Mouse (Mus musculus) kidney, embryonic 15.5 days (tissue): ENCODE data around the gene A430005L14Rik. TPM values are rescaled to one million over a fixed set of nuclear protein-coding genes. Genes with fewer than 3 reads are reported as not detected.
A peak's percentile ranks its signal among the peaks of the same experiment; 100 is the strongest.
"Not testable (repeated sequence)": the region's sequence is repeated elsewhere in the genome, so short reads cannot be mapped to it uniquely, and the experiment has no call there.

Source experiments
- ATAC-seq: fragments of 200-750 bp; cut with Nextera tagmentation; replicated peaks from 2 replicates; pipeline ENCODE4 v1.8.0; 2017; ENCODE audit warnings: moderate TSS enrichment; ENCODE audit not compliant: low FRiP score
- H3K27ac ChIP-seq: fragments of 300-500 bp; sonication (generic); 2 replicates; pipeline ENCODE4 v1.5.1; 2015; ENCODE audit warnings: mild to moderate bottlenecking, inconsistent platforms
- H3K27me3 ChIP-seq: fragments of 300-500 bp; sonication (generic); 2 replicates; pipeline ENCODE4 v1.6.1; 2015; ENCODE audit warnings: inconsistent platforms
- H3K36me3 ChIP-seq: fragments of 300-500 bp; sonication (generic); 2 replicates; pipeline ENCODE4 v1.6.1; 2015; ENCODE audit warnings: inconsistent platforms
- H3K4me1 ChIP-seq: fragments of 300-500 bp; sonication (generic); 2 replicates; pipeline ENCODE4 v1.6.1; 2015; ENCODE audit warnings: inconsistent platforms
- H3K4me2 ChIP-seq: fragments of 300-500 bp; sonication (generic); 2 replicates; pipeline ENCODE4 v1.6.1; 2015; ENCODE audit warnings: moderate library complexity, mild to moderate bottlenecking, inconsistent platforms
- H3K4me3 ChIP-seq: fragments of 300-500 bp; sonication (generic); replicated peaks from 2 replicates; pipeline ENCODE4 v1.5.1; 2015; ENCODE audit warnings: mild to moderate bottlenecking, inconsistent platforms
- H3K9ac ChIP-seq: fragments of 300-500 bp; sonication (generic); 2 replicates; pipeline ENCODE4 v1.6.1; 2015; ENCODE audit warnings: mild to moderate bottlenecking, inconsistent platforms
- H3K9me3 ChIP-seq: fragments of 300-500 bp; sonication (generic); replicated peaks from 2 replicates; pipeline ENCODE4 v1.6.1; 2016; ENCODE audit warnings: inconsistent platforms
- WGBS: fragments of 180-500 bp; shearing (Covaris S2); methylation state at CpG from one replicate; pipeline ENCODE4 v1.1.7; 2015; ENCODE audit warnings: mixed read lengths; 5-methylcytosine and 5-hydroxymethylcytosine counted together
- polyA plus RNA-seq: library from polyadenylated mRNA; unstranded; fragments of >200 nt; fragmentation: Nextera tagmentation; extraction: Ambion mirVana; gene quantifications from 2 replicates; pipeline ENCODE4 v1.2.1, GENCODE M21; 2015

The A430005L14Rik gene
- 88.3 and 98.0 TPM in 2 replicates for polyA plus RNA-seq

DNA sequence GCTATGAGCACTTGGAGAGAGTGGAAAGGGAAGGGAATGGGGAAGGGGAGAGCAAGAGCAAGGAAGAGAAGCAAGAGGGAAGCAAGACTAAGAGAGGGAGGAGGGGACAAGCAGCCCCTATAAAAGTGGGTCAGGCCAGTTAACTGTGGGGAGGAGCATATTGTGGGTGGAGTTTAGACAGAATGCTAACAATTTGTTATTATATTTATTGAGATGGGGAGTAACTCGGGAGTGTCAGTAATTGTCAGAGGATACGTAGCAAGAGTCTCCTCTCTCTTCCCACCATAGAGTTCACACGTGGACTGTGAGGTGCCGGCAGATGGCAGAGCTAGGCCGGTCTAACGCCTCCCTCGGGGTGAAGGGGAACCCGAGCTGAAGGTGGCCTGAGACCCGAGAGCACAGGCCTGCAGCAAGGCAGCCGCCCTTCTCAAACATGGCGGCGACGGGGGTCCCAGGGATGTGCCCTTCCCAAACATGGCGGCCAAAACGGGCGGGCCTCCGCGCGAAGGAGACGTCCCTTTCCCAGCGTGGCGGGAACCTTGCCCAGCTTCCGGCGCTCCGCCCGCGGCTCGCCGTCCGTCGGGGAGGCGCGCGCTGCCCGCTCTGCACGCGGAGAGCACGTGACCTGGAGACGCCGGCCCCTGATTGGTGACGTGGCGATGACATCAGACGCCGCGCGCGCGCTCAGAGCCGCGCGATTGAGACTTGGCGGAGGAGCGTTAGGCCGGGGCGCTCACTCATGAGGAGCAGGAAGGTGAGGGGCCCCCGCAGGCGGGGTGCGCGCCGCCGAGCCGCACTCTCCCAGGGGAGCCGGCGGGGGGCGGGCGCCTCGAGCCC is at the start of gene A430005L14Rik:
Gene A430005L14Rik (plus strand): TSS at position 669 of the 837 bp plus-strand sequence.
- peak within 1 kb of the TSS; percentile 91 for H3K9ac ChIP-seq
- no peaks in the 10 kb centered on the region for H3K9me3 ChIP-seq
- peak within 1 kb of the TSS; percentile 83 for H3K4me3 ChIP-seq
- H3K4me2 ChIP-seq = peak within 1 kb of the TSS; percentile 65
- peaks cover 17% of the 10 kb centered on the region for H3K4me1 ChIP-seq
- H3K27me3 ChIP-seq = peaks cover 10% of the 10 kb centered on the region; the same call in 1 of the 2 replicates
- H3K36me3 ChIP-seq = peaks cover 24% of the 10 kb centered on the region
- H3K27ac ChIP-seq = peak within 1 kb of the TSS; percentile 94
- 1% methylated on average over 63 of the region's 67 CpGs for WGBS
- ATAC-seq = peak; percentile 96

DNA sequence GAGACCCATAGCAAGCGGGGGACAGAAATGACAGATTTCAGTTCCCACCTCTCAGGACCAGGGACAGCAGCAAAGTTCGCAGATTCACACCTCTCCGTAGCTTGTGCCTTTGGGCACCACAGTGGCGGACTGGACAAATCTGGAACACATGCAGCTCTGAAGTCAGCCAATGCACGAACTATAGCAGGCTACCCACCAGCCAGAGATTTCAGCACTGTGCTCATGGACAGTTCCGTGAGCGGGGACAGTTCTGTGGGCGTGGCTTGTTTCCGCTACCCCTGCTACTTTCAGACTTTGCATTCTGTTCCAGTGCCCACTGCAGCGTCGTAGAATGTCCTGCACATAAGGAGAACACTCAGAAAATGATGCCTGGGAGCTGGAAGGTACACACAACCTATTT is 49.5 kb upstream of the A430005L14Rik start:
- Histone ChIP-seq H3K4me1 (no peaks in the 10 kb centered on the region), H3K36me3 (no peaks in the 10 kb centered on the region), H3K9me3 (no peaks in the 10 kb centered on the region), H3K27me3 (no peaks in the 10 kb centered on the region), H3K4me2 (no peak overlapping the region), H3K27ac (no peak overlapping the region), H3K9ac (no peak overlapping the region), H3K4me3 (no peak overlapping the region)
- ATAC-seq = 0 out of 2 replicates have a peak, but pooled peaks have one; percentile 43
- 14% methylated on average over 11 of the region's 11 CpGs for WGBS

DNA sequence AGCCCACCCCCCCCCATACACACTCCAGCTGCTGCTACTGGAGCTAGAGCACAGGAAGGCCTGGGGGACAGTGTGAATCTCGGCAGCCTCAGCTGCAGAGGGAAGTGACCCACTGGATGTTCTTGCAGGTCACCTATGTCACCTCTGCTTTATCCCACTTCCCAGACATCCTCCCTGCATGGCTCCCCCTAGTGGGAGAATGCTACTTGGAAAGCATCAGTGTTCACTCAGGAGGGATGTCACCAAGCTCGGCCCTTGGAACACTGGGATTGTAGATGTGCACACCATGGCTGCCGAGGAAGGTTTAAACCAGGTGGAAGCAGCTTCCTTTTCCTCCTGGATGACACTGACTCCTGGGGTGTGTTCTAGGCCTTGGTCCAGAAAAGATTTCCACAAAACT is 43.4 kb upstream of the A430005L14Rik start:
- Histone ChIP-seq H3K27ac (no peak overlapping the region), H3K4me1 (no peaks in the 10 kb centered on the region), H3K4me3 (no peak overlapping the region), H3K4me2 (no peak overlapping the region), H3K27me3 (no peaks in the 10 kb centered on the region), H3K9me3 (no peaks in the 10 kb centered on the region), H3K9ac (no peak overlapping the region), H3K36me3 (no peaks in the 10 kb centered on the region)
- ATAC-seq = no peak
- WGBS = 70% methylated on average over 3 of the region's 3 CpGs

DNA sequence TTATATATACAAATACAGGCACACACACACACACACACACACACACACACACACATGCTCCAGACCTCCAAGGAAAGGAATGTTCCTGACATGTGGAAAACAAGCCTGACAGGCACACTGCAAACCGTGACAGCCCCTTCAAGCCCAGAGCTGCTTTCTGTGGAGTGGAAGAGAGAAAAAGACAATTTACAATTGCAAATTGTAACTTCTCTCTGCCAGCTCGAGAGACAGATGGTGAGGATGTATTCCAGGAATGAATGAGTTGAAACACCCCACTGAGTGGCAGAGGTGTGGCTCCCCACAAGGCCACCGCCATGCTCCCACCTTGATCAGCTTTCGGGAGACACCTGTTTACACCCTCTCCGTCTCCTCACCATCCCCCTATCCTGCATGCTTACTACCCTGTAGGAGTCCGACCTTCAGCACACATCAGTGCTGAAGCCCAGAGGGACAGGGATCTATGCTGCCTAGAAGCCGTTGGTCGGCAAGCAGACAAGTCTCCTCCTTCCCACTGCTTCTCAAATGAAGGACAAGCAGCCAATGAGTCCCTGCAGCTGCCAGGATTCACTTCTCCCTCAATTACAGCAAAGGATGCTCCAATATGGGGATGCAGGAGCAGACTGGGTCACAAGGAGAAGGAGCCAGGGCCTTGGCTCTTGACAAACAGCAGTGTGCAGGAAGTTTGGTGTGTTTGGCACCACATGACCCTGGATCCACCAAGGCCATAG is 39.1 kb upstream of the A430005L14Rik start:
- 61% methylated on average over 8 of the region's 8 CpGs for WGBS
- no peak for ATAC-seq
- Histone ChIP-seq H3K9me3 (no peaks in the 10 kb centered on the region), H3K9ac (no peak overlapping the region), H3K4me3 (no peak overlapping the region), H3K4me2 (no peak overlapping the region), H3K36me3 (no peaks in the 10 kb centered on the region), H3K4me1 (no peaks in the 10 kb centered on the region), H3K27ac (no peak overlapping the region), H3K27me3 (no peaks in the 10 kb centered on the region)

DNA sequence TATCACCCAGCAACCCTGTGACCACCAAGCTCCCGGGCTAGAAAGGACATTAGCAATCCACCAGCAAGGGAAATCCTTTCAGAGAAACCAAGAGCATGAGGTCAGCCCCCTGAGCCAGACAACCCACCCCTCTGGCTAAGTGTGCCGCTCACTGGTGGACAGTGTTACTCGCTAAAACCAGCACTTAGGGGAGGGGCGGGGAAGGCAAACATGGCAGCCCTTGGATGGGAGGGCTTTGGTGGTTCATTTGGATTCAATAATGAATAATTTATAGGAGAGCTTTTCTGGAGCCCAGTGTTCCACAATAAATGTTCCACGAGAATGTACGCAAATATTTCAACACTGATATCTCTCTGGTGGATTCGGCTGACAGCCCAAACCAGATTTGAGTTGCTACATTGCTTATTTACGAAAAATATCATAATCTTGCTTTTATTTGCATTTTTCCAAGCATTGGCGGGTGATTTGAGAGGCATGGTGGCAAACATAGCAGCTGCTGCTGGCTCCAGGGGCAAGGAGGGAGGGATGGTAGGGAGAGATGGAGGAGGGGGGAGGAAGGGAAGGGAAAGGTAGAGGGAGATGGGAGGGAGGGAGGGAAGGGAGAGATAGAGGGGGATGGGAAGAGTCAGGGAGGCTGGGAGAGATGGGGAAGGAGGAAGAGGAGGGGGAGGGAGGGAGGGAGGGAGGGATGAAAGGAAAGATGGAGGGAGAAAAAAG is 36.4 kb upstream of the A430005L14Rik start:
- H3K4me2 ChIP-seq = no peak overlapping the region
- H3K4me3 ChIP-seq = no peak overlapping the region
- no peaks in the 10 kb centered on the region for H3K36me3 ChIP-seq
- WGBS = 69% methylated on average over 9 of the region's 9 CpGs
- H3K9ac ChIP-seq = no peak overlapping the region
- H3K27ac ChIP-seq = no peak overlapping the region
- no peaks in the 10 kb centered on the region for H3K4me1 ChIP-seq
- no peaks in the 10 kb centered on the region for H3K27me3 ChIP-seq
- no peaks in the 10 kb centered on the region for H3K9me3 ChIP-seq
- no peak for ATAC-seq

DNA sequence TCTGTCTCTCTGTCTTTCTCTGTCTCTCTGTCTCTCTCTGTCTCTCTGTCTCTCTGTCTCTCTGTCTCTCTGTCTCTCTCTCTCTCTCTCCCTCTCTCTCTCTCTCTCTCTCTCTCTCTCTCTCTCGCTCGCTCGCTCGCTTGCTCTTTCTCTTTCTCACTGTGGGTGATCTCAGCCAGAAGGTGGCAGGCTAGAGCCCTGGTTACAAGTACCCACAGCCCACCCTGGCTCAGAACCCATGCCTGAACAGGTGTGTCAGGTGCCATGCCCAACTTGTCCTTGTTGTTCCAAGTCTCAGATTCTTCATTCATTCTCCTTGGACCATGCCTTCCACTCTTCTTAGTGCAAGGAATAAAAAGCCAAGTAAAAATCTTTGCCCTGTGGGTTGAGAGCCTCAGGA is 34.9 kb upstream of the A430005L14Rik start:
- 44% methylated on average over 4 of the region's 4 CpGs for WGBS
- not testable (repeated sequence) for ATAC-seq, H3K27ac ChIP-seq, H3K4me3 ChIP-seq, H3K9me3 ChIP-seq, H3K36me3 ChIP-seq, H3K4me2 ChIP-seq, H3K9ac ChIP-seq, H3K27me3 ChIP-seq, H3K4me1 ChIP-seq

DNA sequence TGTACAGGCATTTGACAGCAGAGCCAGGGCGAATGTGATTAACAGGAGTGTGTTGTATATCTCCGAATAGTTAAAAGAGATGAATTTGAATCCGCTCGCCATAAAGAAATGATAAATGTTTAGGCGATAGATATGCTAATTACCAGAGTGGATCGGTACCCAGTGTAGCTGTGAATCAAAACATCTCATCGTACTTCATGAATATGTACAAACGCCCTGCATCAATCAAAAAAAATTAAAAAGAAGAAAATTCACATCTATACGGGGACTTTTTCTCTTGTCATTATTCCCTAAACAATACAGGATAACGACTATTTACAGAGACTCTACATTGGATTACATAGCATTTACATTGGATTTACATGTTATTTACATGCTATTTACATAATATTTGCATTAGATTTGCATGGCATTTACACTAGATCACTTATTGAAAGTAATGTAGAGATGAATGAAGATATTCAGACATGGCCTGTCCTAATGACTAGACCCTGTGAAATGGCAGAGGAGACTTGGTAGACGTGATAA is 28.2 kb upstream of the A430005L14Rik start:
- ATAC-seq = no peak
- no peaks in the 10 kb centered on the region for H3K9me3 ChIP-seq
- no peaks in the 10 kb centered on the region for H3K4me1 ChIP-seq
- H3K27ac ChIP-seq = no peak overlapping the region
- H3K27me3 ChIP-seq = no peaks in the 10 kb centered on the region
- H3K36me3 ChIP-seq = no peaks in the 10 kb centered on the region
- WGBS = 91% methylated on average over 11 of the region's 11 CpGs
- no peak overlapping the region for H3K4me2 ChIP-seq
- H3K9ac ChIP-seq = no peak overlapping the region
- H3K4me3 ChIP-seq = no peak overlapping the region

DNA sequence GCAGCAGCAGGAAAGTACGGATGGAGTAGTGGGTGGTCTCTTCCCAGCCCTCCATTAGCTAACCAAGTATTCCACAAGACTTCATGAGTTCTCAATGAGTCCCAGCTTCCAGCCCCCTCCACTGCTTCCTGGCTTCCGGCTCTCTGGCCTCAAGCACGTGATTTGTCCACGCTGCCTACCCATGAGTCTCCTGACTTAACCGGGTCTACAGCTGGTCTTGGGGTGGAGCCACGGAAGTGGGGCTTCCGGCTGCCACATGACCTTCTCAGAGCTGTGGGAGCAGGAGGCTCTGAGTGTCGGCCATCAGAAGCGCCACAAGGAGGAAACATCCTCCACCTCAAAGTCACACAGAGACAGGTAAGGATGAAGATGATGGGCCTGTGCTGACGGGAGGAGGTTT is 27.6 kb upstream of the A430005L14Rik start:
- no peaks in the 10 kb centered on the region for H3K4me1 ChIP-seq
- no peaks in the 10 kb centered on the region for H3K9me3 ChIP-seq
- 69% methylated on average over 10 of the region's 10 CpGs for WGBS
- no peak overlapping the region for H3K27ac ChIP-seq
- H3K36me3 ChIP-seq = no peaks in the 10 kb centered on the region
- H3K4me2 ChIP-seq = no peak overlapping the region
- no peak overlapping the region for H3K9ac ChIP-seq
- no peaks in the 10 kb centered on the region for H3K27me3 ChIP-seq
- ATAC-seq = no peak
- H3K4me3 ChIP-seq = no peak overlapping the region

DNA sequence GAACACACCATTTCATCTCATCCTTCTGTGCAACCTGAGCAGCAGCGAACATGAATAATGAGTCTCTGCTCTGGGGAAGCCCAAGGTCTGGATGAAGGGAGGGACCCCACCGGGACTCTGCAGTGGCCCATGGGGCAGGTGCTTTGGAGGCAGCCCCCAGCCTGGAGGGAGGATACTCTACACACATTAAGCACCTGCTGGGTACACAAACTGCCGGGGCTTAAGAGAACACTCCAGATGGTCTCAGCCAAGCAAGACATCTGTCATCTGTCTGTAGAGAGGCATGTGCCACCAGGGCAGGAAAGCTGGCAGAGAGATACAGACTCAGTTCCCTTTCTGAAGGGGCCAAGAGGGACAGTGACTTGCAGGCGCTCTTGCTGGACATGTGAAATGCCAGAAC is 27.1 kb upstream of the A430005L14Rik start:
- Histone ChIP-seq H3K9ac (no peak overlapping the region), H3K9me3 (no peaks in the 10 kb centered on the region), H3K4me1 (no peaks in the 10 kb centered on the region), H3K4me3 (no peak overlapping the region), H3K36me3 (no peaks in the 10 kb centered on the region), H3K27me3 (no peaks in the 10 kb centered on the region), H3K27ac (no peak overlapping the region), H3K4me2 (no peak overlapping the region)
- WGBS = 81% methylated on average over 4 of the region's 4 CpGs
- no peak for ATAC-seq

DNA sequence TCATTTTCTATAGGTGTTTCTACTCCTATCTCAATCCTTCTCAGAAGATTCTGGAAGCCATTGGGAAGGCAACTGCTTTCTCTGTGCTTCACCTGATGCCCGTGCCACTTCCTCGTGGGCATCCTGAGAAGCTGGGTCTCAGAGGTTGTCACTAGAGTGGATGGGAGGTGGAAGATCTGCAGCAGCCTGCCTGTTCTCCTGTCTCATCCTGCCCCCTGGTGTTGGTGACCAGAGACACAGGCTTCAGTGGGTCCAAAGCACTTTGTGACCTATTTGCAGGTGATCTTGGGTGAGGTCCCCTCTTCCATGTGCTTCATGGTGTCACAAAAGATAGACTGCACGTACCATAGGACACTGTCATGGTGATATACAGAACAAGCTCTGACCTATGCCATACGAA is 13.8 kb upstream of the A430005L14Rik start:
- Histone ChIP-seq H3K9me3 (no peaks in the 10 kb centered on the region), H3K4me2 (no peak overlapping the region), H3K27me3 (peaks cover 15% of the 10 kb centered on the region), H3K27ac (no peak overlapping the region), H3K9ac (no peak overlapping the region), H3K4me1 (no peaks in the 10 kb centered on the region), H3K36me3 (no peaks in the 10 kb centered on the region), H3K4me3 (no peak overlapping the region)
- WGBS = 61% methylated on average over 4 of the region's 4 CpGs
- ATAC-seq = no peak

DNA sequence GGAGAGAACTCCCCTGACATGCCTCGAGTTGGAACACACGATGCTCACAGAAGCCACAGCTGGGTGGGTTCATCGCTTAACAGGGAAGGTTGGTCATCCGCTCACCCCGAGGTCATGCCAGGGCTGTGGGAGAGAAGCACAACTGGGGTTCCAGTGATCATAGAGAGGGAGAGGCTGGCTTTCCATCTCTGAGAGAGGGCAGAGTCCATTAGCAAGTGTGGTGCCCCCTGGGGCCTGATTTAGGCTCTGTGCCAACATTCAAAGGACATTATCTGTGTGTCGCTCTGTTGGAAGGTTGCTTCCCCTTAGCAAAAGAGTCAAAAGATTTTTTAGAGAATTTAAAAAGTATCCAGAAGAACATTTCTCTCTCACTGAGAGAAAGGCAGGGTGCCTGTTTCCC is 12.8 kb upstream of the A430005L14Rik start:
- H3K4me1 ChIP-seq = no peaks in the 10 kb centered on the region
- H3K9ac ChIP-seq = no peak overlapping the region
- H3K36me3 ChIP-seq = no peaks in the 10 kb centered on the region
- peaks cover 21% of the 10 kb centered on the region for H3K27me3 ChIP-seq
- WGBS = 48% methylated on average over 6 of the region's 6 CpGs
- H3K9me3 ChIP-seq = no peaks in the 10 kb centered on the region
- H3K4me2 ChIP-seq = no peak overlapping the region
- no peak overlapping the region for H3K4me3 ChIP-seq
- no peak for ATAC-seq
- H3K27ac ChIP-seq = no peak overlapping the region

DNA sequence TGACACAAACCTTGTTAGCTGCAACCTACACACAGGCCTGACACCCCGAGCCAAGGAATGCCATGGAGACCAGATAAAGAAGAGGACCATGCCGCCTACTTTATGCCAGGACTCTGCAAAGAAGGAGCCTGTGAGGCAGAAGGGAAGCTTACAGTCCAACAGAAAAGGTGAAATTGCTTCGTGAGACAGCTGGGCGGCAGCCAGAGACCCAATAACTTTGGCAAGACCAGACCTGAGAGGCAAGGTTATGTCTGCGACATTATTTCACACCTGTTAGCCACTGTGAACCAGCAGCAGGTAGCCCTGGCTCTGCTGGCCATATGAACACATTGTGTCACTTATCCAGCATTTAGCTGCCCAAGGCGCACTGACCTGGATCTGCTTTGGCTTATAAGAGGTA is 11.3 kb upstream of the A430005L14Rik start:
- H3K36me3 ChIP-seq = no peaks in the 10 kb centered on the region
- no peak overlapping the region for H3K4me3 ChIP-seq
- H3K27ac ChIP-seq = no peak overlapping the region
- H3K9ac ChIP-seq = no peak overlapping the region
- no peak overlapping the region for H3K4me2 ChIP-seq
- ATAC-seq = no peak
- H3K4me1 ChIP-seq = no peaks in the 10 kb centered on the region
- 81% methylated on average over 6 of the region's 6 CpGs for WGBS
- H3K27me3 ChIP-seq = peaks cover 21% of the 10 kb centered on the region
- no peaks in the 10 kb centered on the region for H3K9me3 ChIP-seq
